Mouse (Mus musculus) limb, embryonic 11.5 days (tissue): ENCODE results near the gene Skida1. TPM values are rescaled to one million over a fixed set of nuclear protein-coding genes. Genes with fewer than 3 reads are reported as not detected.
A peak's percentile ranks its signal among the peaks of the same experiment; 100 is the strongest.

Source experiments
- ATAC-seq: fragments of 200-750 bp; cut with Nextera tagmentation; 2 replicates; pipeline ENCODE4 v1.8.0; 2017; ENCODE audit warnings: low read depth; ENCODE audit not compliant: insufficient number of reproducible peaks, low FRiP score, low TSS enrichment
- DNase-seq: peaks from one replicate; pipeline ENCODE4 v3.0.0-alpha.2; 2015; ENCODE audit warnings: low spot score
- H3K27ac ChIP-seq: fragments of 300-500 bp; sonication (generic); replicated peaks from 2 replicates; pipeline ENCODE4 v1.5.1; 2014; ENCODE audit warnings: low read depth, mild to moderate bottlenecking, low read length
- H3K27me3 ChIP-seq: fragments of 300-500 bp; sonication (generic); 2 replicates; pipeline ENCODE4 v1.6.1; 2014; ENCODE audit warnings: mild to moderate bottlenecking, low read length, mixed read lengths; ENCODE audit not compliant: control insufficient read depth, insufficient read depth
- H3K36me3 ChIP-seq: fragments of 300-500 bp; sonication (generic); 2 replicates; pipeline ENCODE4 v1.6.1; 2014; ENCODE audit warnings: mild to moderate bottlenecking, low read length, moderate library complexity, mixed read lengths; ENCODE audit not compliant: control insufficient read depth, insufficient read depth
- H3K4me1 ChIP-seq: fragments of 300-500 bp; sonication (generic); 2 replicates; pipeline ENCODE4 v1.6.1; 2014; ENCODE audit warnings: low read length, mixed read lengths; ENCODE audit not compliant: control insufficient read depth, insufficient read depth
- H3K4me2 ChIP-seq: fragments of 300-500 bp; sonication (generic); 2 replicates; pipeline ENCODE4 v1.6.1; 2014; ENCODE audit warnings: low read depth, mild to moderate bottlenecking, moderate library complexity; ENCODE audit not compliant: severe bottlenecking
- H3K4me3 ChIP-seq: fragments of 300-500 bp; sonication (generic); 2 replicates; pipeline ENCODE4 v1.5.1; 2014; ENCODE audit warnings: low read depth, low read length
- H3K9ac ChIP-seq: fragments of 300-500 bp; sonication (generic); 2 replicates; pipeline ENCODE4 v1.6.1; 2014; ENCODE audit warnings: mild to moderate bottlenecking, low read length
- H3K9me3 ChIP-seq: fragments of 300-500 bp; sonication (generic); 2 replicates; pipeline ENCODE4 v1.6.1; 2016; ENCODE audit warnings: low read length; ENCODE audit not compliant: control insufficient read depth
- WGBS: fragments of 180-500 bp; shearing (Covaris S2); extraction: QIAGEN DNeasy Blood & Tissue Kit; methylation state at CpG from one replicate; pipeline ENCODE4 v1.1.7; 2014; 5-methylcytosine and 5-hydroxymethylcytosine counted together
- polyA plus RNA-seq: library from polyadenylated mRNA; unstranded; fragments of >200 nt; fragmentation: Nextera tagmentation; extraction: Ambion mirVana; gene quantifications from 2 replicates; pipeline ENCODE4 v1.2.1, GENCODE M21; 2014

Gene Skida1
- polyA plus RNA-seq, 1 experiment from 2014 or later: 11.7 TPM

- H3K4me3 ChIP-seq: no peak overlapping the region
- no peak overlapping the region for H3K9ac ChIP-seq
- H3K9me3 ChIP-seq: no peaks in the 10 kb centered on the region
- no peaks in the 10 kb centered on the region for H3K27me3 ChIP-seq
- H3K4me2 ChIP-seq: no peak overlapping the region
- WGBS: 53% methylated on average over 3 of the region's 3 CpGs
- no peak for DNase-seq
- ATAC-seq: no peak
- peaks cover 16% of the 10 kb centered on the region for H3K4me1 ChIP-seq
- H3K27ac ChIP-seq: no peak overlapping the region
- H3K36me3 ChIP-seq: no peaks in the 10 kb centered on the region
These were observed 3.7 kb upstream of the Skida1 start for GRCm38 (mm10) chr2:18052581-18052980.

GRCm38 (mm10) chr2:18051831-18052170 is 3.0 kb upstream of the Skida1 start:
- Histone ChIP-seq H3K27ac (no peak overlapping the region), H3K9ac (0 out of 2 replicates have a peak overlapping the region, but pooled peaks have one; percentile 35), H3K4me2 (peak overlapping the region; percentile 0; the same call in 1 of the 2 replicates), H3K4me3 (no peak overlapping the region), H3K9me3 (no peaks in the 10 kb centered on the region), H3K36me3 (no peaks in the 10 kb centered on the region), H3K4me1 (peaks cover 16% of the 10 kb centered on the region), H3K27me3 (no peaks in the 10 kb centered on the region)
- no peak for ATAC-seq
- WGBS: 28% methylated on average over 3 of the region's 3 CpGs
- DNase-seq: no peak

- no peak overlapping the region for H3K4me3 ChIP-seq
- no peaks in the 10 kb centered on the region for H3K36me3 ChIP-seq
- peaks cover 16% of the 10 kb centered on the region for H3K4me1 ChIP-seq
- no peak for ATAC-seq
- H3K9ac ChIP-seq: 0 out of 2 replicates have a peak overlapping the region, but pooled peaks have one; percentile 35
- peak overlapping the region; percentile 43; the same call in 1 of the 2 replicates for H3K27ac ChIP-seq
- no peaks in the 10 kb centered on the region for H3K27me3 ChIP-seq
- DNase-seq: peak; percentile 40
- H3K4me2 ChIP-seq: peak overlapping the region; percentile 91
- no peaks in the 10 kb centered on the region for H3K9me3 ChIP-seq
- 12% methylated on average over 11 of the region's 11 CpGs for WGBS
These were observed 2.4 kb upstream of the Skida1 start for GRCm38 (mm10) chr2:18051026-18051830.

GRCm38 (mm10) chr2:18050541-18050985 is 1.7 kb upstream of the Skida1 start:
- H3K27ac ChIP-seq: peak overlapping the region; percentile 43
- peak; percentile 55 for DNase-seq
- H3K4me2 ChIP-seq: peak overlapping the region; percentile 91
- WGBS: 7% methylated on average over 10 of the region's 10 CpGs
- H3K9me3 ChIP-seq: no peaks in the 10 kb centered on the region
- no peak for ATAC-seq
- peak overlapping the region; percentile 14; the same call in 1 of the 2 replicates for H3K4me3 ChIP-seq
- H3K36me3 ChIP-seq: no peaks in the 10 kb centered on the region
- H3K27me3 ChIP-seq: no peaks in the 10 kb centered on the region
- H3K9ac ChIP-seq: peak overlapping the region; percentile 53
- peaks cover 16% of the 10 kb centered on the region for H3K4me1 ChIP-seq

- Histone ChIP-seq H3K4me1 (peaks cover 16% of the 10 kb centered on the region), H3K27me3 (no peaks in the 10 kb centered on the region), H3K4me3 (no peak overlapping the region), H3K36me3 (no peaks in the 10 kb centered on the region), H3K27ac (peak overlapping the region; percentile 99), H3K9ac (peak overlapping the region; percentile 75), H3K9me3 (no peaks in the 10 kb centered on the region), H3K4me2 (peak overlapping the region; percentile 91)
- ATAC-seq (no peak), DNase-seq (no peak)
- WGBS: 7% methylated on average over 2 of the region's 2 CpGs
These were observed 1.2 kb upstream of the Skida1 start for GRCm38 (mm10) chr2:18050018-18050417.

- Histone ChIP-seq H3K4me2 (peak overlapping the region; percentile 91), H3K27ac (peak overlapping the region; percentile 99), H3K27me3 (no peaks in the 10 kb centered on the region), H3K4me3 (peak overlapping the region; percentile 91), H3K9me3 (no peaks in the 10 kb centered on the region), H3K9ac (peak overlapping the region; percentile 75), H3K36me3 (no peaks in the 10 kb centered on the region), H3K4me1 (peaks cover 16% of the 10 kb centered on the region)
- DNase-seq: peak; percentile 61
- 5% methylated on average over 11 of the region's 11 CpGs for WGBS
- peak; percentile 37; the same call in 1 of the 2 replicates for ATAC-seq
These were observed 499 bp upstream of the Skida1 start for GRCm38 (mm10) chr2:18049279-18049821.

GRCm38 (mm10) chr2:18047646-18048452 is 1.0 kb downstream of the Skida1 start:
- ATAC-seq (peak; percentile 45; the same call in 1 of the 2 replicates), DNase-seq (peak; percentile 82)
- Histone ChIP-seq H3K4me2 (peak overlapping the region; percentile 91), H3K9me3 (no peaks in the 10 kb centered on the region), H3K27ac (peak overlapping the region; percentile 99), H3K4me3 (peak overlapping the region; percentile 91), H3K9ac (peak overlapping the region; percentile 100), H3K27me3 (no peaks in the 10 kb centered on the region), H3K4me1 (peaks cover 15% of the 10 kb centered on the region), H3K36me3 (no peaks in the 10 kb centered on the region)
- under 1% methylated on average over 64 of the region's 70 CpGs for WGBS
